Mouse (Mus musculus) intestine, embryonic 16.5 days (tissue): ENCODE results near the gene Rac2. TPM values are rescaled to one million over a fixed set of nuclear protein-coding genes. Genes with fewer than 3 reads are reported as not detected.
A peak's percentile ranks its signal among the peaks of the same experiment; 100 is the strongest.

Source experiments
- ATAC-seq: fragments of 200-750 bp; cut with Nextera tagmentation; 2 replicates; pipeline ENCODE4 v1.8.0; 2017; ENCODE audit warnings: moderate TSS enrichment, moderate library complexity
- H3K27ac ChIP-seq: fragments of 300-500 bp; sonication (generic); 2 replicates; pipeline ENCODE4 v1.5.1; 2014; ENCODE audit warnings: mild to moderate bottlenecking, low read length
- H3K27me3 ChIP-seq: fragments of 300-500 bp; sonication (generic); replicated peaks from 2 replicates; pipeline ENCODE4 v1.6.1; 2014; ENCODE audit warnings: low read length, control low read depth, mixed read lengths; ENCODE audit not compliant: control insufficient read depth, insufficient read depth
- H3K36me3 ChIP-seq: fragments of 300-500 bp; sonication (generic); 2 replicates; pipeline ENCODE4 v1.6.1; 2014; ENCODE audit warnings: low read length, control low read depth; ENCODE audit not compliant: control insufficient read depth, insufficient read depth
- H3K4me1 ChIP-seq: fragments of 300-500 bp; sonication (generic); 2 replicates; pipeline ENCODE4 v1.6.1; 2014; ENCODE audit warnings: low read length, control low read depth, mixed read lengths; ENCODE audit not compliant: control insufficient read depth, insufficient read depth
- H3K4me2 ChIP-seq: fragments of 300-500 bp; sonication (generic); 2 replicates; pipeline ENCODE4 v1.6.1; 2014; ENCODE audit warnings: low read depth, low read length, control low read depth
- H3K4me3 ChIP-seq: fragments of 300-500 bp; sonication (generic); 2 replicates; pipeline ENCODE4 v1.5.1; 2014; ENCODE audit warnings: mild to moderate bottlenecking, low read length
- H3K9ac ChIP-seq: fragments of 300-500 bp; sonication (generic); 2 replicates; pipeline ENCODE4 v1.6.1; 2014; ENCODE audit warnings: low read depth, low read length
- H3K9me3 ChIP-seq: fragments of 300-500 bp; sonication (generic); 2 replicates; pipeline ENCODE4 v1.6.1; 2016; ENCODE audit warnings: low read length, control low read depth; ENCODE audit not compliant: control insufficient read depth
- WGBS: fragments of 180-500 bp; shearing (Covaris S2); extraction: QIAGEN DNeasy Blood & Tissue Kit; methylation state at CpG from one replicate; pipeline ENCODE4 v1.1.7; 2014; 5-methylcytosine and 5-hydroxymethylcytosine counted together
- polyA plus RNA-seq: library from polyadenylated mRNA; unstranded; fragments of >200 nt; fragmentation: Nextera tagmentation; extraction: Ambion mirVana; gene quantifications from 2 replicates; pipeline ENCODE4 v1.2.1, GENCODE M21; 2015

Gene Rac2
- polyA plus RNA-seq, 1 experiment from 2014 or later, result 25.1 TPM

DNA sequence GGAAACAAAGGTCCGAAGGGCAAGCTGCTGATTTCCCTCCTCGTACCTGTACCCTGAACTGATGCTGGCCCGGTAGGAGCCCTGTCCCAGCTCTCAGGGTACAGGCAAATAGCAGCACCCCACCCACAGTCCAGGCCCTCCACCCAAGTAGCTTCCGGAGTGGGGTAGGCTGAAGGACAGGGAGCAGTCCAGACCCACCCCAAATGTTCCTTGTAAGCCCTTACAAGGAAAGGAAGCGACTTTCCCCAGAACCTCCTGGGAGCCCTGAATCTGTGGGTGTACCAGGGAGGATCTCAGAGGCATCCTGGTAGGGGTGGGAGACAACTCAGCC, 348 bp downstream of the Rac2 start:
- no peaks in the 10 kb centered on the region for H3K4me1 ChIP-seq
- H3K9me3 ChIP-seq, result no peaks in the 10 kb centered on the region
- ATAC-seq, result no peak
- no peak overlapping the region; the same call in 1 of the 2 replicates for H3K27ac ChIP-seq
- H3K4me2 ChIP-seq, result no peak overlapping the region
- no peaks in the 10 kb centered on the region for H3K27me3 ChIP-seq
- no peak overlapping the region for H3K9ac ChIP-seq
- 0 out of 2 replicates have a peak overlapping the region, but pooled peaks have one; percentile 7 for H3K4me3 ChIP-seq
- H3K36me3 ChIP-seq, result no peaks in the 10 kb centered on the region
- WGBS, result 80% methylated on average over 5 of the region's 5 CpGs

GRCm38 (mm10) chr15:78571554-78572269, 871 bp downstream of the Rac2 start:
- Histone ChIP-seq H3K9me3 (no peaks in the 10 kb centered on the region), H3K36me3 (no peaks in the 10 kb centered on the region), H3K27me3 (no peaks in the 10 kb centered on the region), H3K4me3 (0 out of 2 replicates have a peak overlapping the region, but pooled peaks have one; percentile 7), H3K4me1 (no peaks in the 10 kb centered on the region), H3K4me2 (no peak overlapping the region), H3K9ac (no peak overlapping the region), H3K27ac (no peak overlapping the region; the same call in 1 of the 2 replicates)
- peak; percentile 33; the same call in 1 of the 2 replicates for ATAC-seq
- 44% methylated on average over 16 of the region's 16 CpGs for WGBS

- Histone ChIP-seq H3K36me3 (no peaks in the 10 kb centered on the region), H3K27me3 (no peaks in the 10 kb centered on the region), H3K27ac (no peak overlapping the region), H3K4me2 (no peak overlapping the region), H3K9ac (no peak overlapping the region), H3K9me3 (no peaks in the 10 kb centered on the region), H3K4me3 (no peak overlapping the region), H3K4me1 (no peaks in the 10 kb centered on the region)
- no peak for ATAC-seq
- WGBS, result 92% methylated on average over 5 of the region's 5 CpGs
Measured at GRCm38 (mm10) chr15:78570170-78570569, 2.4 kb downstream of the Rac2 start.

DNA sequence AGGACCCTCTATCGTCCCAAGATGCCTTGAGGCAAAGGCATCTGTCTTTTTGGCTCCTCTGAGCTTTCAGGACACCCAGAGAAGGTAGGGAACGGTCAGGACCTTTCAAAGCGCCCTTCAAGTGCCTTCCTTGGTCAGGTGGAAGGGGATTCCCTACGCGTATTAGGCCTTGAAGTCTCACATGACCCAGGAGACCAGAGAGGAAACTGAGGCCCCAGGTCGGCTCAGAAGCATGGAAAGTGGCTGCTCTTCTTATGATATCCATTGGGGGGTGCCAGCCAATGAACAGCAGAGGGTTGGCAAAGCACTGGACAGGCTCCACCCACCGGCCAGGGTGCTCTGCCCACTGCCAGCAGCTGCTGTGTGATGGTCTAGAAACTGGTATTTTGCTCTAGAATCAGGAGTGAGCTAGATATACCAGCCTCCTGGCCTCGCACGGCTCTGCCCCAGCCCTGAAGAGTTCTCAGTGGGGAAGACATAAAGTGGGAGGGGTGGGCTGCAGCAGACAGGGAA, 4.9 kb downstream of the Rac2 start:
- H3K36me3 ChIP-seq, result no peaks in the 10 kb centered on the region
- no peaks in the 10 kb centered on the region for H3K4me1 ChIP-seq
- H3K9ac ChIP-seq, result no peak overlapping the region
- H3K27me3 ChIP-seq, result no peaks in the 10 kb centered on the region
- no peak overlapping the region for H3K27ac ChIP-seq
- ATAC-seq, result no peak
- 72% methylated on average over 9 of the region's 9 CpGs for WGBS
- H3K9me3 ChIP-seq, result no peaks in the 10 kb centered on the region
- H3K4me3 ChIP-seq, result no peak overlapping the region
- H3K4me2 ChIP-seq, result no peak overlapping the region

- no peaks in the 10 kb centered on the region for H3K9me3 ChIP-seq
- H3K27ac ChIP-seq, result no peak overlapping the region
- 67% methylated on average over 11 of the region's 11 CpGs for WGBS
- no peaks in the 10 kb centered on the region for H3K4me1 ChIP-seq
- no peaks in the 10 kb centered on the region for H3K36me3 ChIP-seq
- H3K4me3 ChIP-seq, result no peak overlapping the region
- H3K9ac ChIP-seq, result no peak overlapping the region
- ATAC-seq, result no peak
- no peaks in the 10 kb centered on the region for H3K27me3 ChIP-seq
- no peak overlapping the region for H3K4me2 ChIP-seq
Measured at GRCm38 (mm10) chr15:78564764-78565435, 7.7 kb downstream of the Rac2 start.

GRCm38 (mm10) chr15:78563937-78564336, 8.6 kb downstream of the Rac2 start:
- Histone ChIP-seq H3K9me3 (no peaks in the 10 kb centered on the region), H3K27me3 (no peaks in the 10 kb centered on the region), H3K27ac (no peak overlapping the region), H3K4me3 (no peak overlapping the region), H3K36me3 (no peaks in the 10 kb centered on the region), H3K4me2 (no peak overlapping the region), H3K9ac (no peak overlapping the region), H3K4me1 (no peaks in the 10 kb centered on the region)
- no peak for ATAC-seq
- whole genome bisulfite sequencing, result 72% methylated on average over 5 of the region's 5 CpGs

DNA sequence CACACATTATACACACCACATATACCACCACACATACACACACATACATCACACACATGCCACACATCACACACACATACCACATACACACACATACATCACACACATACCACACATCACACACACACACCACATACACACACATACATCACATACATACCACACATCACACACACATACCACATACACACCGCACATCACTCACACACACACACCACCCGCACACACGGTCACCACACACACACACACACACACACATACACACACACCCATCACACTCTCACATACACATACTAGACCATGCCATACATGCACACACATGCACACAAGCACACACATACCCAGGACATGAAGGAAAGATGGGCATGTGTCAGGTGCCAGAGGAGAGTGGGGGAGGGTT, 9.2 kb downstream of the Rac2 start:
- 95% methylated on average over 3 of the region's 3 CpGs for WGBS
- no peaks in the 10 kb centered on the region for H3K4me1 ChIP-seq

GRCm38 (mm10) chr15:78559141-78559979, 13.2 kb downstream of the Rac2 start:
- no peak for ATAC-seq
- Histone ChIP-seq H3K27ac (no peak overlapping the region), H3K27me3 (no peaks in the 10 kb centered on the region), H3K36me3 (no peaks in the 10 kb centered on the region), H3K9me3 (no peaks in the 10 kb centered on the region), H3K4me1 (no peaks in the 10 kb centered on the region), H3K4me3 (no peak overlapping the region), H3K4me2 (no peak overlapping the region), H3K9ac (no peak overlapping the region)
- 64% methylated on average over 11 of the region's 11 CpGs for WGBS

More for the DNA sequence above, 9.2 kb downstream of the Rac2 start:
- no peak overlapping the region for H3K27ac ChIP-seq
- no peaks in the 10 kb centered on the region for H3K36me3 ChIP-seq
- no peak for ATAC-seq
- no peaks in the 10 kb centered on the region for H3K9me3 ChIP-seq
- no peak overlapping the region for H3K4me2 ChIP-seq
- no peaks in the 10 kb centered on the region for H3K27me3 ChIP-seq
- H3K4me3 ChIP-seq, result no peak overlapping the region
- no peak overlapping the region for H3K9ac ChIP-seq
